11 mouse cellular contexts compared by ENCODE assay signal in genomic region chr9:50722451-50722911, GRCm38 (mm10). TPM values are rescaled to one million over a fixed set of nuclear protein-coding genes. Genes with fewer than 3 reads are reported as not detected.
DNase-seq lines count a peak whose midpoint lies in the region; ATAC-seq and TF ChIP-seq lines count a peak whose summit lies in the region.
"Had no signal": no experiment of that assay in that cellular context is flagged by ENCODE, and none has a peak within 500 bp of the region (broad histone marks: within the 10 kb centered on the region; RNA-seq: fewer than 3 reads in every experiment).

No protein-coding gene starts in this region.

- peak; percentile 53; the same call in 1 of the 2 replicates for TF ChIP-seq EP300 in heart, adult 2 months (IDR thresholded peaks at IDR 0.05; ENCODE audit: insufficient read depth, low read depth, low read length)

- 0 out of 2 replicates have a peak overlapping the region, but pooled peaks have one; percentile 12 for H3K4me2 ChIP-seq in midbrain, postnatal 0 days (ENCODE audit: low read depth, low read length, poor library complexity, severe bottlenecking)
- H3K4me2 ChIP-seq in midbrain, embryonic 15.5 days: no peak overlapping the region
- H3K4me2 ChIP-seq in forebrain, embryonic 13.5 days: peak overlapping the region; percentile 36; the same call in 1 of the 2 replicates
- H3K4me2 ChIP-seq in neural tube, embryonic 14.5 days (ENCODE audit: low read depth, low read length): no peak overlapping the region; the same call in 1 of the 2 replicates
- H3K4me2 ChIP-seq: kidney, embryonic 15.5 days had no signal

- no peak overlapping the region for H3K9ac ChIP-seq in heart, adult 2 months (ENCODE audit: low read depth, low read length)
- H3K9ac ChIP-seq in midbrain, postnatal 0 days (replicated peaks; ENCODE audit: low read length, poor library complexity, severe bottlenecking): no peak overlapping the region
- H3K9ac ChIP-seq in midbrain, embryonic 15.5 days: no peak overlapping the region
- no peak overlapping the region for H3K9ac ChIP-seq in forebrain, embryonic 13.5 days
- H3K9ac ChIP-seq in neural tube, embryonic 14.5 days (replicated peaks; ENCODE audit: low read depth, low read length): no peak overlapping the region
- H3K9ac ChIP-seq: kidney, embryonic 15.5 days had no signal

- H3K79me2 ChIP-seq in heart, adult 2 months (replicated peaks; ENCODE audit: control insufficient read depth, insufficient read depth, low read length): no peaks in the 10 kb centered on the region

- H3K4me1 ChIP-seq in heart, adult 2 months (ENCODE audit: control insufficient read depth, insufficient read depth, low read length): peaks cover 2% of the 10 kb centered on the region
- H3K4me1 ChIP-seq in midbrain, postnatal 0 days (ENCODE audit: insufficient read depth, low read length): peaks cover 3% of the 10 kb centered on the region; the same call in 1 of the 2 replicates
- peaks cover 52% of the 10 kb centered on the region for H3K4me1 ChIP-seq in midbrain, embryonic 15.5 days
- peaks cover 61% of the 10 kb centered on the region for H3K4me1 ChIP-seq in forebrain, embryonic 13.5 days
- peaks cover 26% of the 10 kb centered on the region; the same call in 1 of the 2 replicates for H3K4me1 ChIP-seq in neural tube, embryonic 14.5 days (ENCODE audit: control insufficient read depth, insufficient read depth, low read length)

- no peak for ATAC-seq in midbrain, postnatal 0 days (ENCODE audit: low FRiP score)
- ATAC-seq in midbrain, embryonic 15.5 days (replicated peaks): no peak
- peak; percentile 59 for ATAC-seq in forebrain, embryonic 13.5 days
- peak; percentile 39; the same call in 1 of the 2 replicates for ATAC-seq in neural tube, embryonic 14.5 days (ENCODE audit: low read depth)
- ATAC-seq: CD4-positive, CD25-positive, alpha-beta regulatory T cell, adult 4 months had no signal

- H3K27ac ChIP-seq in heart, adult 2 months: peak overlapping the region; percentile 72
- no peak overlapping the region for H3K27ac ChIP-seq in midbrain, postnatal 0 days (ENCODE audit: low read depth, low read length)
- H3K27ac ChIP-seq in midbrain, embryonic 15.5 days: no peak overlapping the region
- peak overlapping the region; percentile 70 for H3K27ac ChIP-seq in forebrain, embryonic 13.5 days
- peak overlapping the region; percentile 52; the same call in 1 of the 2 replicates for H3K27ac ChIP-seq in neural tube, embryonic 14.5 days (ENCODE audit: low read depth, low read length)
- H3K27ac ChIP-seq: kidney, embryonic 15.5 days had no signal

- TF ChIP-seq POLR2A in heart, adult 2 months (IDR thresholded peaks at IDR 0.05; ENCODE audit: insufficient read depth, low read depth, low read length): no peak

- 33% methylated on average over 8 of the region's 8 CpGs for WGBS in heart, adult 2 months
- 35% methylated on average over 8 of the region's 8 CpGs for WGBS in midbrain, postnatal 0 days
- 31% methylated on average over 8 of the region's 8 CpGs for WGBS in midbrain, embryonic 15.5 days
- 48% methylated on average over 8 of the region's 8 CpGs for WGBS in forebrain, embryonic 13.5 days
- 26% methylated on average over 8 of the region's 8 CpGs for WGBS in neural tube, embryonic 14.5 days

- no peak for DNase-seq in heart, adult 2 months
- no peak for DNase-seq in heart, postnatal 36 days
- peak; percentile 56 for DNase-seq in midbrain, postnatal 0 days (ENCODE audit: low spot score)
- DNase-seq in liver: no peak
- DNase-seq in urinary bladder, adult 18-20 months (ENCODE audit: low spot score in 2 of 2): no peak
- DNase-seq: right cerebral cortex, postnatal 14 days had no signal

- H3K4me3 ChIP-seq in heart, adult 2 months: no peak overlapping the region
- H3K4me3 ChIP-seq in midbrain, postnatal 0 days (ENCODE audit: low read depth, low read length): no peak overlapping the region
- no peak overlapping the region for H3K4me3 ChIP-seq in midbrain, embryonic 15.5 days
- no peak overlapping the region for H3K4me3 ChIP-seq in forebrain, embryonic 13.5 days
- no peak overlapping the region for H3K4me3 ChIP-seq in neural tube, embryonic 14.5 days (ENCODE audit: low read depth, low read length)
- H3K4me3 ChIP-seq: kidney, embryonic 15.5 days had no signal

- TF ChIP-seq CTCF in heart, adult 2 months (IDR thresholded peaks at IDR 0.05): no peak
- no peak for TF ChIP-seq CTCF in midbrain, postnatal 0 days (IDR thresholded peaks at IDR 0.05)

- H3K9me3 ChIP-seq in midbrain, postnatal 0 days (ENCODE audit: low read length): no peaks in the 10 kb centered on the region
- H3K9me3 ChIP-seq in midbrain, embryonic 15.5 days: no peaks in the 10 kb centered on the region
- H3K9me3 ChIP-seq in forebrain, embryonic 13.5 days (replicated peaks): no peaks in the 10 kb centered on the region; the same call in 1 of the 2 replicates
- H3K9me3 ChIP-seq in neural tube, embryonic 14.5 days (ENCODE audit: control insufficient read depth, low read length): no peaks in the 10 kb centered on the region
- H3K9me3 ChIP-seq: kidney, embryonic 15.5 days had no signal

- intact Hi-C loops in heart, adult 2 months (cut with DNase I): loop anchor here (5.0 kb wide), 1 partner anchor 1105 kb away; no protein-coding TSS in a partner anchor
- intact Hi-C loops in heart, postnatal 36 days (cut with DNase I): no loop called here

- H3K36me3 ChIP-seq in heart, adult 2 months (ENCODE audit: control insufficient read depth, insufficient read depth, low read length): 0 out of 2 replicates have a peak, but pooled peaks cover 2% of the 10 kb centered on the region
- H3K36me3 ChIP-seq in midbrain, postnatal 0 days (ENCODE audit: insufficient read depth, low read length): no peaks in the 10 kb centered on the region
- no peaks in the 10 kb centered on the region for H3K36me3 ChIP-seq in midbrain, embryonic 15.5 days (replicated peaks)
- 0 out of 2 replicates have a peak, but pooled peaks cover 5% of the 10 kb centered on the region for H3K36me3 ChIP-seq in forebrain, embryonic 13.5 days (ENCODE audit: poor library complexity, severe bottlenecking)
- H3K36me3 ChIP-seq in neural tube, embryonic 14.5 days (ENCODE audit: control insufficient read depth, insufficient read depth, low read length): no peaks in the 10 kb centered on the region
- H3K36me3 ChIP-seq: kidney, embryonic 15.5 days had no signal

- no peaks in the 10 kb centered on the region for H3K27me3 ChIP-seq in heart, adult 2 months (ENCODE audit: control insufficient read depth, insufficient read depth, low read length)
- no peaks in the 10 kb centered on the region for H3K27me3 ChIP-seq in midbrain, postnatal 0 days (ENCODE audit: insufficient read depth, low read length)
- no peaks in the 10 kb centered on the region for H3K27me3 ChIP-seq in midbrain, embryonic 15.5 days (replicated peaks)
- H3K27me3 ChIP-seq in forebrain, embryonic 13.5 days: no peaks in the 10 kb centered on the region
- no peaks in the 10 kb centered on the region for H3K27me3 ChIP-seq in neural tube, embryonic 14.5 days (ENCODE audit: control insufficient read depth, insufficient read depth, low read length)
- H3K27me3 ChIP-seq: kidney, embryonic 15.5 days had no signal

RNA-seq across cellular contexts. Expression of gene Dixdc1, which starts 16.8 kb away (rescaled TPM):
- total RNA-seq in heart, adult 2 months (2021): 1 to 10 TPM; 3.4 to 5.4 TPM
- 2.6 and 4.9 TPM in 2 replicates for polyA plus RNA-seq in heart, adult 2 months (2012; rRNA removed)
- total RNA-seq in heart, postnatal 36 days (2021): 1 to 10 TPM; 4.2 to 7.4 TPM
- 33.3 and 52.6 TPM in 2 replicates for total RNA-seq in midbrain, postnatal 0 days (2014; rRNA removed)
- polyA plus RNA-seq in midbrain, postnatal 0 days (2015; fragmentation: Nextera tagmentation; extraction: Ambion mirVana): 26.1 and 28.6 TPM in 2 replicates
- 33.0 and 37.9 TPM in 2 replicates for polyA plus RNA-seq in midbrain, embryonic 15.5 days (2015; fragmentation: Nextera tagmentation; extraction: Ambion mirVana)
- polyA plus RNA-seq in forebrain, embryonic 13.5 days (2015; fragmentation: Nextera tagmentation; extraction: Ambion mirVana): 20.2 and 21.4 TPM in 2 replicates
- polyA plus RNA-seq in neural tube, embryonic 14.5 days (2014; fragmentation: Nextera tagmentation; extraction: Ambion mirVana): 39.2 and 41.4 TPM in 2 replicates

RNA-seq across cellular contexts. Expression of gene 2310030G06Rik, which starts 23.9 kb away (rescaled TPM):
- total RNA-seq in heart, adult 2 months (2021): 1 to 10 TPM; 2.9 to 4.3 TPM
- polyA plus RNA-seq in heart, adult 2 months (2012; rRNA removed): 5.6 and 7.4 TPM in 2 replicates
- total RNA-seq in heart, postnatal 36 days (2021): 1 to 10 TPM; 2.5 to 5.5 TPM
- 1.3 and 1.5 TPM in 2 replicates for total RNA-seq in midbrain, postnatal 0 days (2014; rRNA removed)
- 2.9 and 3.3 TPM in 2 replicates for polyA plus RNA-seq in midbrain, postnatal 0 days (2015; fragmentation: Nextera tagmentation; extraction: Ambion mirVana)
- 1.5 and 2.3 TPM in 2 replicates for polyA plus RNA-seq in midbrain, embryonic 15.5 days (2015; fragmentation: Nextera tagmentation; extraction: Ambion mirVana)
- polyA plus RNA-seq in forebrain, embryonic 13.5 days (2015; fragmentation: Nextera tagmentation; extraction: Ambion mirVana): 1.0 and 1.2 TPM in 2 replicates
- 2.1 and 2.7 TPM in 2 replicates for polyA plus RNA-seq in neural tube, embryonic 14.5 days (2014; fragmentation: Nextera tagmentation; extraction: Ambion mirVana)
- polyA plus RNA-seq: CD4-positive, CD25-positive, alpha-beta regulatory T cell, adult 4 months had no signal

RNA-seq across cellular contexts. Expression of gene Cryab, which starts 28.6 kb away (rescaled TPM):
- total RNA-seq in heart, adult 2 months (2021): 1,000 to 10,000 TPM; 2,783 to 3,339 TPM
- 3,110 and 4,349 TPM in 2 replicates for polyA plus RNA-seq in heart, adult 2 months (2012; rRNA removed)
- total RNA-seq in heart, postnatal 36 days (2021): 1,000 to 10,000 TPM; 2,657 to 2,874 TPM
- 6.2 and 11.3 TPM in 2 replicates for total RNA-seq in midbrain, postnatal 0 days (2014; rRNA removed)
- polyA plus RNA-seq in midbrain, postnatal 0 days (2015; fragmentation: Nextera tagmentation; extraction: Ambion mirVana): 18.7 and 19.7 TPM in 2 replicates
- 10.7 and 11.8 TPM in 2 replicates for polyA plus RNA-seq in midbrain, embryonic 15.5 days (2015; fragmentation: Nextera tagmentation; extraction: Ambion mirVana)
- 4.7 and 6.5 TPM in 2 replicates for polyA plus RNA-seq in forebrain, embryonic 13.5 days (2015; fragmentation: Nextera tagmentation; extraction: Ambion mirVana)
- polyA plus RNA-seq in neural tube, embryonic 14.5 days (2014; fragmentation: Nextera tagmentation; extraction: Ambion mirVana): 3.4 and 14.5 TPM in 2 replicates
- polyA plus RNA-seq: CD4-positive, CD25-positive, alpha-beta regulatory T cell, adult 4 months had no signal

RNA-seq across cellular contexts. Expression of gene Hspb2, which starts 29.7 kb away (rescaled TPM):
- total RNA-seq in heart, adult 2 months (2021): 100 to 1,000 TPM; 131 to 139 TPM
- 201 and 224 TPM in 2 replicates for polyA plus RNA-seq in heart, adult 2 months (2012; rRNA removed)
- total RNA-seq in heart, postnatal 36 days (2021): 100 to 1,000 TPM; 132 to 137 TPM
- total RNA-seq in midbrain, postnatal 0 days (2014; rRNA removed): 1.1 and 5.2 TPM in 2 replicates
- 2.5 and 2.6 TPM in 2 replicates for polyA plus RNA-seq in midbrain, postnatal 0 days (2015; fragmentation: Nextera tagmentation; extraction: Ambion mirVana)
- 0.87 and 1.1 TPM in 2 replicates for polyA plus RNA-seq in midbrain, embryonic 15.5 days (2015; fragmentation: Nextera tagmentation; extraction: Ambion mirVana)
- not detected in 2 replicates for polyA plus RNA-seq in forebrain, embryonic 13.5 days (2015; fragmentation: Nextera tagmentation; extraction: Ambion mirVana)
- 0.72 TPM in 1 of 2 replicates, not detected in the other for polyA plus RNA-seq in neural tube, embryonic 14.5 days (2014; fragmentation: Nextera tagmentation; extraction: Ambion mirVana)
- polyA plus RNA-seq: CD4-positive, CD25-positive, alpha-beta regulatory T cell, adult 4 months had no signal

RNA-seq across cellular contexts. Expression of gene Fdxacb1, which starts 45.6 kb away (rescaled TPM):
- total RNA-seq in heart, adult 2 months (2021): 1 to 10 TPM; 4.7 to 5.1 TPM
- 3.4 and 5.2 TPM in 2 replicates for polyA plus RNA-seq in heart, adult 2 months (2012; rRNA removed)
- 1 to 10 TPM; 6.0 to 6.6 TPM for total RNA-seq in heart, postnatal 36 days (2021)
- total RNA-seq in midbrain, postnatal 0 days (2014; rRNA removed): 9.7 and 14.1 TPM in 2 replicates
- polyA plus RNA-seq in midbrain, postnatal 0 days (2015; fragmentation: Nextera tagmentation; extraction: Ambion mirVana): 9.2 and 13.1 TPM in 2 replicates
- 12.0 and 12.3 TPM in 2 replicates for polyA plus RNA-seq in midbrain, embryonic 15.5 days (2015; fragmentation: Nextera tagmentation; extraction: Ambion mirVana)
- polyA plus RNA-seq in forebrain, embryonic 13.5 days (2015; fragmentation: Nextera tagmentation; extraction: Ambion mirVana): 10.9 and 12.3 TPM in 2 replicates
- polyA plus RNA-seq in neural tube, embryonic 14.5 days (2014; fragmentation: Nextera tagmentation; extraction: Ambion mirVana): 11.2 and 11.5 TPM in 2 replicates

Comparison
In these comparisons a context has a peak if more than half of its experiments do, and no peak if none do; other contexts are left out.
1. H3K4me2 ChIP-seq: peak in midbrain, postnatal 0 days (single experiment) and forebrain, embryonic 13.5 days (single experiment); none in midbrain, embryonic 15.5 days (single experiment) and neural tube, embryonic 14.5 days (single experiment).
2. H3K27ac ChIP-seq: peak in heart, adult 2 months (single experiment), forebrain, embryonic 13.5 days (single experiment) and neural tube, embryonic 14.5 days (single experiment); none in midbrain, postnatal 0 days (single experiment) and midbrain, embryonic 15.5 days (single experiment).
3. ATAC-seq: peak in forebrain, embryonic 13.5 days (single experiment) and neural tube, embryonic 14.5 days (single experiment); none in midbrain, postnatal 0 days (single experiment) and midbrain, embryonic 15.5 days (single experiment).
4. RNA of gene Cryab, which starts 28.6 kb away (polyA plus RNA-seq): 3,110 to 4,349 TPM in heart, adult 2 months; 18.7 to 19.7 TPM in midbrain, postnatal 0 days, 10.7 to 11.8 TPM in midbrain, embryonic 15.5 days, 4.7 to 6.5 TPM in forebrain, embryonic 13.5 days and 3.4 to 14.5 TPM in neural tube, embryonic 14.5 days; every median in the first group is over 100 times any median in the second.